Mouse (Mus musculus): ENCODE results near the gene Plekhg4.

Gene Plekhg4

GRCm38 (mm10) chr8:105373032-105373431 is at the start of gene Plekhg4:
TSS of gene Plekhg4 (plus strand) at chr8:105373274.
- in situ Hi-C loops (cut with MboI, MseI) = no loop called here

GRCm38 (mm10) chr8:105325641-105326093 is 47.4 kb upstream of the Plekhg4 start:
- in situ Hi-C loops (cut with MboI, MseI) = no loop called here

- in situ Hi-C loops (cut with MboI, MseI) = no loop called here
These were observed 46.9 kb upstream of the Plekhg4 start, which contains the start of the genes Lrrc29 and Tmem208 for GRCm38 (mm10) chr8:105326141-105326672. TSS of gene Lrrc29 (minus strand) at chr8:105326278. TSS of gene Tmem208 (plus strand) at chr8:105326354.

GRCm38 (mm10) chr8:105326968-105327367 is 46.1 kb upstream of the Plekhg4 start:
- in situ Hi-C loops (cut with MboI, MseI) = no loop called here

- in situ Hi-C loops (cut with MboI, MseI) = no loop called here
These were observed 42.7 kb upstream of the Plekhg4 start for GRCm38 (mm10) chr8:105330325-105330724.

GRCm38 (mm10) chr8:105331469-105331868 is 41.6 kb upstream of the Plekhg4 start:
- in situ Hi-C loops (cut with MboI, MseI) = no loop called here

- in situ Hi-C loops (cut with MboI, MseI) = no loop called here
These were observed 41.1 kb upstream of the Plekhg4 start for GRCm38 (mm10) chr8:105331931-105332330.

- in situ Hi-C loops (cut with MboI, MseI) = no loop called here
These were observed 40.6 kb upstream of the Plekhg4 start for GRCm38 (mm10) chr8:105332523-105332922.

- in situ Hi-C loops (cut with MboI, MseI) = no loop called here
These were observed 36.5 kb upstream of the Plekhg4 start for GRCm38 (mm10) chr8:105336373-105337130.

- in situ Hi-C loops (cut with MboI, MseI) = no loop called here
These were observed 34.1 kb upstream of the Plekhg4 start for GRCm38 (mm10) chr8:105338992-105339391.

GRCm38 (mm10) chr8:105339886-105340635 is 33.0 kb upstream of the Plekhg4 start:
- in situ Hi-C loops (cut with MboI, MseI) = no loop called here

GRCm38 (mm10) chr8:105341399-105341798 is 31.7 kb upstream of the Plekhg4 start:
- in situ Hi-C loops (cut with MboI, MseI) = no loop called here

- in situ Hi-C loops (cut with MboI, MseI) = no loop called here
These were observed 30.3 kb upstream of the Plekhg4 start for GRCm38 (mm10) chr8:105342768-105343167.

- in situ Hi-C loops (cut with MboI, MseI) = no loop called here
These were observed 29.1 kb upstream of the Plekhg4 start for GRCm38 (mm10) chr8:105343791-105344574.

- in situ Hi-C loops (cut with MboI, MseI) = no loop called here
These were observed 27.8 kb upstream of the Plekhg4 start for GRCm38 (mm10) chr8:105345061-105345975.

GRCm38 (mm10) chr8:105346611-105347427 is 26.3 kb upstream of the Plekhg4 start:
- in situ Hi-C loops (cut with MboI, MseI) = no loop called here

- in situ Hi-C loops (cut with MboI, MseI) = no loop called here
These were observed 25.4 kb upstream of the Plekhg4 start, which contains the start of gene Fhod1 for GRCm38 (mm10) chr8:105347428-105348221. TSS of gene Fhod1 (minus strand) at chr8:105347953.

GRCm38 (mm10) chr8:105348450-105349095 is 24.5 kb upstream of the Plekhg4 start, which contains the start of gene Slc9a5:
TSS of gene Slc9a5 (plus strand) at chr8:105348843.
- in situ Hi-C loops (cut with MboI, MseI) = no loop called here

Data from T-helper 1 cell (primary cell).